Mouse (Mus musculus): ENCODE results near the gene Slc38a4. TPM values are rescaled to one million over a fixed set of nuclear protein-coding genes. Genes with fewer than 3 reads are reported as not detected.

Slc38a4 gene
- total RNA-seq (2023) = not detected

GRCm38 (mm10) chr15:97055794-97056193 is at the start of gene Slc38a4:
TSS of gene Slc38a4 (minus strand) at chr15:97055956.

Other genes starting within 250 kb of the Slc38a4 start
- gene Pced1b, start 191.2 kb upstream of the Slc38a4 start, total RNA-seq (2023) = 297 TPM
- 14.5 TPM for gene Amigo2, start 191.3 kb upstream of the Slc38a4 start, total RNA-seq (2023)

All from CD8-positive naive resting alpha-beta T cell, adult 57 days (primary cell).